26 mouse cellular contexts compared by ENCODE assay signal in the genomic region with DNA sequence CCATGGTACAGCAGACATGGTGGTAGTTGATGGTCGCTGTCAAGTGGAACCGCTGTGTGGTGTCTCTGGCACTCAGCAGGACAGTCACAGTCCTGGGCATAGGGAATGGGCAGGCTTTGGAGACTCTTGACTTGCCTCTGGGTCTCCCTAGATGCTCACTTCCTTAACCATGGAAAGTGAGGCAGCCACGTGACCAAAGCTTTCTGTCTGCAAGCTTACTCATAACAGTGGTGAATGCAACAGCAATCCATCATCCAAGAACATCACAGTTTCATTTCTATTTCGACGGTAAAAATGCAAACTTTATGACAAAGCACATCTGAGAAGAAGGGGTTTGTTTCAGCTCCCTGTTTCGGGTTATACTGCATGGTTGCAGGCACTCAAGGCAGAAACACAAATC. TPM values are rescaled to one million over a fixed set of nuclear protein-coding genes. Genes with fewer than 3 reads are reported as not detected.
"Had no signal": no experiment of that assay in that cellular context is flagged by ENCODE, and none has a peak within 500 bp of the region (broad histone marks: within the 10 kb centered on the region; RNA-seq: fewer than 3 reads in every experiment).

No protein-coding gene starts in this region.

- H3K9ac ChIP-seq: limb, embryonic 12.5 days; limb, embryonic 15.5 days; liver, embryonic 14.5 days; liver, postnatal 0 days; lung, embryonic 14.5 days; neural tube, embryonic 12.5 days had no signal

- H3K4me3 ChIP-seq: limb, embryonic 12.5 days; limb, embryonic 15.5 days; neural tube, embryonic 12.5 days had no signal

- H3K36me3 ChIP-seq: limb, embryonic 12.5 days; limb, embryonic 15.5 days; neural tube, embryonic 12.5 days had no signal

- H3K27ac ChIP-seq: limb, embryonic 12.5 days; limb, embryonic 15.5 days; liver, embryonic 14.5 days; macrophage; neural tube, embryonic 12.5 days; stomach, postnatal 0 days had no signal

- H3K9me3 ChIP-seq: limb, embryonic 12.5 days; limb, embryonic 15.5 days; neural tube, embryonic 12.5 days had no signal

- H3K4me1 ChIP-seq: limb, embryonic 12.5 days; limb, embryonic 15.5 days; neural tube, embryonic 12.5 days had no signal

- DNase-seq: kidney, adult 18-20 months; kidney, adult 9 months; kidney, postnatal 14 days; kidney, postnatal 4 days; left cerebral cortex, postnatal 4 days; liver, postnatal 0 days; lung, embryonic 14.5 days; midbrain, embryonic 14.5 days; thymus, adult 2 months; thymus, postnatal 14 days; thymus, postnatal 4 days had no signal

- H3K4me2 ChIP-seq: limb, embryonic 12.5 days; limb, embryonic 15.5 days; liver, embryonic 11.5 days; lung, embryonic 14.5 days; neural tube, embryonic 12.5 days had no signal

- H3K27me3 ChIP-seq: limb, embryonic 12.5 days; limb, embryonic 15.5 days; neural tube, embryonic 12.5 days had no signal

RNA-seq across cellular contexts. Expression of gene Barx1, which starts 19.7 kb away (rescaled TPM):
- total RNA-seq: layer of hippocampus, adult 18-20 months; layer of hippocampus, postnatal 25 days; left cerebral cortex, adult 8-10 months; left cerebral cortex, postnatal 14 days; left cerebral cortex, postnatal 4 days; megakaryocyte, adult 5-6 weeks; midbrain, postnatal 0 days; neutrophil, adult 5-6 weeks had no signal
- polyA plus RNA-seq: lung, postnatal 0 days; macrophage; midbrain, embryonic 14.5 days; midbrain, postnatal 0 days; neural tube, embryonic 12.5 days had no signal
